Mouse (Mus musculus) CH12.LX (cell line): ENCODE measurements around the gene Pycr2. TPM values are rescaled to one million over a fixed set of nuclear protein-coding genes. Genes with fewer than 3 reads are reported as not detected.

ENCODE experiments used
- DNase-seq: peaks from one replicate; pipeline ENCODE4 v3.0.0-alpha.2; 2013; ENCODE audit errors: extremely low read depth
- H3K27ac ChIP-seq: 2 replicates; pipeline ENCODE4 v1.5.1; 2012; ENCODE audit warnings: low read depth, mild to moderate bottlenecking, control low read depth, moderate library complexity; ENCODE audit not compliant: insufficient read depth
- H3K27me3 ChIP-seq: replicated peaks from 2 replicates; pipeline ENCODE3; 2012; ENCODE audit warnings: inconsistent platforms
- H3K36me3 ChIP-seq, 2 experiments: replicated peaks in 1 of 2; 2 replicates each; pipeline versions ENCODE3 to v1.6.1; 2012; ENCODE audit warnings: inconsistent platforms in 1 of 2, low read length in 1 of 2, mild to moderate bottlenecking in 1 of 2, mixed read lengths in 1 of 2, moderate library complexity in 1 of 2; ENCODE audit not compliant: control insufficient read depth in 1 of 2, insufficient read depth in 1 of 2
- H3K4me1 ChIP-seq, 2 experiments: 2 replicates each; pipeline ENCODE4 v1.6.1; 2012; ENCODE audit warnings: inconsistent platforms in 1 of 2, moderate library complexity in 1 of 2; ENCODE audit not compliant: insufficient read depth in 2 of 2, control insufficient read depth in 1 of 2
- H3K4me2 ChIP-seq: 2 replicates; pipeline ENCODE4 v1.6.1; 2012; ENCODE audit warnings: low read depth, mild to moderate bottlenecking, control low read depth; ENCODE audit not compliant: poor library complexity, insufficient read depth, severe bottlenecking
- H3K4me3 ChIP-seq, 3 experiments: fragments of 150-350 bp in 1 of 3; sonication (generic) in 1 of 3; replicated peaks in 1 of 3; 2 replicates each; pipeline versions ENCODE3 to v1.5.1; 2011 to 2012; ENCODE audit warnings: low read depth in 2 of 3, low read length in 2 of 3, mild to moderate bottlenecking in 2 of 3, moderate library complexity in 2 of 3, control low read depth in 1 of 3, improper control_type of control experiment in 1 of 3, inconsistent platforms in 1 of 3, mixed read lengths in 1 of 3; ENCODE audit not compliant: poor library complexity in 1 of 3
- H3K79me2 ChIP-seq: replicated peaks from 2 replicates; pipeline ENCODE4 v1.6.1; 2012; ENCODE audit warnings: mild to moderate bottlenecking, moderate library complexity; ENCODE audit not compliant: control insufficient read depth, poor library complexity, insufficient read depth, severe bottlenecking; ENCODE audit errors: extremely low read depth
- H3K9ac ChIP-seq: 2 replicates; pipeline ENCODE4 v1.6.1; 2012; ENCODE audit warnings: low read depth, mild to moderate bottlenecking, control low read depth, moderate library complexity; ENCODE audit not compliant: insufficient read depth
- H3K9me3 ChIP-seq: replicated peaks from 2 replicates; pipeline ENCODE3; 2012; ENCODE audit warnings: low read length, inconsistent platforms, mixed read lengths
- CHD1 ChIP-seq: IDR thresholded peaks from 2 replicates; pipeline ENCODE4 v1.6.1; 2012; ENCODE audit warnings: low read depth, low read length, improper control_type of control experiment, inconsistent platforms
- CHD2 ChIP-seq: IDR thresholded peaks from 2 replicates; pipeline ENCODE4 v1.6.1; 2011; ENCODE audit warnings: low read length, improper control_type of control experiment
- CTCF ChIP-seq, 2 experiments: IDR thresholded peaks in 1 of 2; conservative IDR thresholded peaks in 1 of 2; 2 replicates each; pipeline ENCODE4 v1.5.1; 2011 to 2012; ENCODE audit warnings: low read depth in 2 of 2, low read length in 2 of 2, improper control_type of control experiment in 1 of 2, inconsistent platforms in 1 of 2, mild to moderate bottlenecking in 1 of 2, moderate library complexity in 1 of 2
- ELF1 ChIP-seq: IDR thresholded peaks from 2 replicates; pipeline ENCODE4 v1.6.1; 2014; ENCODE audit warnings: low read depth, mild to moderate bottlenecking, inconsistent platforms, low read length, improper control_type of control experiment
- ETS1 ChIP-seq: conservative IDR thresholded peaks from 2 replicates; pipeline ENCODE4 v1.6.1; 2012; ENCODE audit warnings: low read depth, mild to moderate bottlenecking, inconsistent platforms, low read length, improper control_type of control experiment, moderate library complexity
- GABPA ChIP-seq: IDR thresholded peaks from 2 replicates; pipeline ENCODE4 v1.6.1; 2012; ENCODE audit warnings: low read depth, low read length, improper control_type of control experiment, inconsistent platforms; ENCODE audit not compliant: insufficient replicate concordance
- IRF4 ChIP-seq: IDR thresholded peaks from 2 replicates; pipeline ENCODE4 v1.6.1; 2014; ENCODE audit warnings: low read depth, mild to moderate bottlenecking, inconsistent platforms, low read length, improper control_type of control experiment
- JUND ChIP-seq: conservative IDR thresholded peaks from 2 replicates; pipeline ENCODE4 v1.6.1; 2011; ENCODE audit warnings: low read depth, low read length, improper control_type of control experiment
- KAT2A ChIP-seq: IDR thresholded peaks from 2 replicates; pipeline ENCODE4 v1.6.1; 2012; ENCODE audit warnings: low read length, improper control_type of control experiment, inconsistent platforms; ENCODE audit not compliant: insufficient replicate concordance
- MAFK ChIP-seq: IDR thresholded peaks from 2 replicates; pipeline ENCODE4 v1.6.1; 2011; ENCODE audit warnings: low read length, improper control_type of control experiment; ENCODE audit not compliant: insufficient replicate concordance
- MAX ChIP-seq: IDR thresholded peaks from 2 replicates; pipeline ENCODE4 v1.6.1; 2011; ENCODE audit warnings: low read length, improper control_type of control experiment
- MAZ ChIP-seq: IDR thresholded peaks from 2 replicates; pipeline ENCODE4 v1.6.1; 2012; ENCODE audit warnings: low read depth, mild to moderate bottlenecking, inconsistent platforms, low read length, improper control_type of control experiment, moderate library complexity
- MYC ChIP-seq: IDR thresholded peaks from 2 replicates; pipeline ENCODE4 v1.6.1; 2011; ENCODE audit warnings: low read depth, mild to moderate bottlenecking, improper control_type of control experiment, low read length
- NELFE ChIP-seq: IDR thresholded peaks from 2 replicates; pipeline ENCODE4 v1.6.1; 2011; ENCODE audit warnings: low read depth, low read length, improper control_type of control experiment
- NRF1 ChIP-seq: IDR thresholded peaks from 2 replicates; pipeline ENCODE4 v1.6.1; 2014; ENCODE audit warnings: low read depth, mild to moderate bottlenecking, inconsistent platforms, low read length, improper control_type of control experiment, moderate library complexity
- POLR2A ChIP-seq: IDR thresholded peaks from 2 replicates; pipeline ENCODE4 v1.6.1; 2011; ENCODE audit warnings: low read depth, mild to moderate bottlenecking, improper control_type of control experiment, low read length
- POLR2AphosphoS2 ChIP-seq: IDR thresholded peaks from 2 replicates; pipeline ENCODE4 v1.6.1; 2011; ENCODE audit warnings: low read depth, low read length, improper control_type of control experiment
- SMC3 ChIP-seq: IDR thresholded peaks from 2 replicates; pipeline ENCODE4 v1.6.1; 2011; ENCODE audit warnings: low read depth, low read length, improper control_type of control experiment
- TBP ChIP-seq: conservative IDR thresholded peaks from 2 replicates; pipeline ENCODE4 v1.6.1; 2011; ENCODE audit warnings: low read depth, low read length, improper control_type of control experiment
- TCF12 ChIP-seq: IDR thresholded peaks from 2 replicates; pipeline ENCODE4 v1.6.1; 2014; ENCODE audit warnings: low read depth, mild to moderate bottlenecking, inconsistent platforms, low read length, improper control_type of control experiment
- UBTF ChIP-seq: IDR thresholded peaks from 2 replicates; pipeline ENCODE4 v1.6.1; 2012; ENCODE audit warnings: low read depth, mild to moderate bottlenecking, inconsistent platforms, low read length, improper control_type of control experiment, moderate library complexity
- USF2 ChIP-seq: conservative IDR thresholded peaks from 2 replicates; pipeline ENCODE4 v1.6.1; 2011; ENCODE audit warnings: low read depth, low read length, improper control_type of control experiment
- ZC3H11A ChIP-seq: IDR thresholded peaks from 2 replicates; pipeline ENCODE4 v1.6.1; 2012; ENCODE audit warnings: low read depth, mild to moderate bottlenecking, inconsistent platforms, low read length, improper control_type of control experiment
- dilution Hi-C: fragments of 300-500 bp; cut with MboI; formaldehyde crosslinking; loops from 2 replicates; pipeline ENCODE4 v1.14.3; 2020; ENCODE audit warnings: low sequenced_read_pairs; ENCODE audit not compliant: extremely low pct_unique_long_range_greater_than_20kb, extremely low pct_ligation_motif_present
- in situ Hi-C: fragments of 300-500 bp; cut with MboI; formaldehyde crosslinking; loops from 3 replicates; pipeline ENCODE4 v1.14.3; 2019; ENCODE audit warnings: low sequenced_read_pairs, low pct_ligation_motif_present, low pct_unique_long_range_greater_than_20kb, mixed read lengths
- polyA plus RNA-seq: library from polyadenylated mRNA; unstranded; fragments of >175 nt; gene quantifications from 2 replicates; pipeline ENCODE4 v1.2.1, GENCODE M21; 2012; ENCODE audit warnings: low read depth; ENCODE audit not compliant: insufficient read length
- total RNA-seq, 2 experiments: library from RNA; depleted of rRNA; stranded (reverse); fragments of 300-350 nt in 1 of 2; fragments of >200 nt in 1 of 2; gene quantifications; 2 replicates each; pipeline ENCODE4 v1.2.3; 2012 to 2014

The Pycr2 gene
- total and polyA plus RNA-seq, 3 experiments: 73.0 to 131 (median 119) TPM

DNA sequence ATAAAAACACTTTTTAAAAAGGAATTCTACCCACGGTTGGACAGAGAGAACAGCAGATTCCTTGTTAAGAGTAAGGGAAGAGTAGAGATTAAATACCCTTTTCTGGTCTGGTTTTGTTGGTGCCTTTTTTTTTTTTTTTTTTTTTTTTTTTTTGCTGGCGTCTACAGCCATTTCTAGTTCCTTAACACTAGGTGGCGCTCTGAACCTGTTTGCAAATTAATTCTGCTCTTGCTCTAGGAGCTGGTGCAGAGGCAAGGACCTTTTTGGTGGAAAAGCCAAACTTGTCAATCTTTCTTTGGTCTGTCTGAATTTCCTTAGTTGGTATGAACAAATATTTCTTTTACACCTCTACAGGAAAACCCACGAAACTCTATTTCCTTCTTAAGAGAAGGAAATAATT lies 3.0 kb upstream of the Pycr2 start (continued):
- TF ChIP-seq ZC3H11A (peak; percentile 29; the same call in 1 of the 2 replicates), GABPA (no peak), POLR2A (no peak), TCF12 (no peak), POLR2AphosphoS2 (no peak), CHD1 (no peak), CTCF (conservative IDR thresholded peaks at IDR 0.05 in 1 of 2, IDR thresholded peaks at IDR 0.05 in 1 of 2; ENCODE audit: low read depth in 2 of 2, low read length in 2 of 2) (peak; percentile 59 to 92), MYC (no peak), CHD2 (no peak), MAFK (no peak), UBTF (no peak), MAX (no peak), IRF4 (no peak), NRF1 (no peak), KAT2A (no peak), JUND (no peak), ELF1 (no peak), USF2 (no peak), SMC3 (peak; percentile 75), TBP (no peak), MAZ (no peak)

DNA sequence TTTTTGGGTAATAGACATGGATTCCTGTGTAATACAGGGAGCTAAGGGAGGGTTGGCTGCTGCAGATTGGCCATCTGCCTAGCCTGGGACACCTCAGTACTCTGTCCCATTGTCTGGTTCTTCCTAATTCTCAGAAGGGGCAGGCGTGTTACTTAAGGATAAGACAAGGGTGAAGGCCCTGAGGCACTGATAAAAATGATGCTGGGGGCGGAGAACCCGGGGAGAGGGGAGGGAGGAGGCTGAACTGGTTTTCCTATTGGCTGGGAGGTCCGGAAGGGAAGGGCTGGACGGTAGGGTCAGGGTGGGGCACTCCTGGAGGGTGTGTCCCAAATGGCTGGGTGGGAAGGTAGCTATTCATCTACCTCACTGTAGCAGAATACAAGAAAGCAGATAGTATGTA lies 1.2 kb upstream of the Pycr2 start:
- peaks cover 16% of the 10 kb centered on the region for H3K79me2 ChIP-seq
- H3K4me2 ChIP-seq: no peak overlapping the region; the same call in 1 of the 2 replicates
- peak; percentile 63 for DNase-seq
- H3K4me1 ChIP-seq: peaks cover 10 to 37% of the 10 kb centered on the region in 2 experiments
- peaks cover 22 to 25% of the 10 kb centered on the region in 2 experiments for H3K36me3 ChIP-seq
- in situ Hi-C loops (no loop called here), dilution Hi-C loops (no loop called here)
- no peak overlapping the region for H3K27ac ChIP-seq
- no peak overlapping the region for H3K9ac ChIP-seq
- no peaks in the 10 kb centered on the region for H3K27me3 ChIP-seq
- no peaks in the 10 kb centered on the region for H3K9me3 ChIP-seq
- TF ChIP-seq NELFE (0 out of 2 replicates have a peak, but pooled peaks have one; percentile 17), TBP (0 out of 2 replicates have a peak, but pooled peaks have one; percentile 11), ELF1 (0 out of 2 replicates have a peak, but pooled peaks have one; percentile 31), MAZ (peak; percentile 52; the same call in 1 of the 2 replicates), SMC3 (no peak), ETS1 (no peak), POLR2A (peak; percentile 41; the same call in 1 of the 2 replicates)
- no peak overlapping the region for H3K4me3 ChIP-seq
